Mouse (Mus musculus): Measurements from ENCODE around the gene Fbxo27. TPM values are rescaled to one million over a fixed set of nuclear protein-coding genes. Genes with fewer than 3 reads are reported as not detected.

The Fbxo27 gene
- total RNA-seq, 1 experiment: 5.8 TPM

DNA sequence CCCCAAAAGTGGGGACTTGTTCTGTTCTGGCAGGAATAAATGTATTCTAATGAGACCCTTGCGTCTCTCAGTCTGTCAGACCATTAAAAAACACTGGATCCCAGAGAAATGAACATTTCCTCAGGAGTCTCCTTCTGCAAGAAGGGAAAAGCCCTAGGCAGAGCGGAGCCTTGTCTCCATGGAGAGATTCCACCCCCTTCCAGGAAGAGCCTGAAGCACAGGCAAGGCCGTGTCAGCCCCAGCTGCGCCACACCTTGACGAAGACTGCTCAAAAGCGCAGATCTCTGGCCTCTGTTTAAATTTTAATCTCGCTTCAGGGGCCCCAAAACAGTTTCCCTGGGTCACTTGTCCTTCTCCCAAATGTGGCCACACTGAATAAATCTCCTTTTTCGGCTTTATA, 15.0 kb upstream of the Fbxo27 start:
- TF ChIP-seq MAFK (IDR thresholded peaks at IDR 0.05; ENCODE audit: insufficient read depth, low read depth, low read length) (no peak), ZC3H11A (IDR thresholded peaks at IDR 0.05; ENCODE audit: borderline replicate concordance, low read depth, low read length) (no peak), CHD2 (IDR thresholded peaks at IDR 0.05; ENCODE audit: low read depth, low read length) (no peak), HCFC1 (IDR thresholded peaks at IDR 0.05; ENCODE audit: borderline replicate concordance, insufficient read depth, low read length) (no peak), ZNF384 (IDR thresholded peaks at IDR 0.05; ENCODE audit: low read depth, low read length) (no peak)
- Histone ChIP-seq H3K9me3 (ENCODE audit: control insufficient read depth, insufficient read depth, low read depth, low read length) (no peaks in the 10 kb centered on the region), H3K4me1 (ENCODE audit: control insufficient read depth in 2 of 2, insufficient read depth in 2 of 2, low read length in 2 of 2, poor library complexity in 1 of 2) (peaks cover 6 to 21% of the 10 kb centered on the region in 2 experiments), H3K4me3 (ENCODE audit: insufficient read depth in 1 of 2, low read depth in 1 of 2, low read length in 2 of 2, poor library complexity in 1 of 2, severe bottlenecking in 1 of 2) (no peak overlapping the region), H3K36me3 (ENCODE audit: control insufficient read depth, insufficient read depth, low read length, poor library complexity, severe bottlenecking) (no peaks in the 10 kb centered on the region), H3K27ac (ENCODE audit: insufficient read depth, low read depth, low read length, poor library complexity, severe bottlenecking) (peak overlapping the region; percentile 88), H3K9ac (ENCODE audit: insufficient read depth, low read depth, low read length, poor library complexity, severe bottlenecking) (no peak overlapping the region)
- in situ Hi-C loops (cut with MboI; ENCODE audit: low sequenced_read_pairs in 2 of 2, unreplicated experiment in 2 of 2): no loop called here
- no peak for DNase-seq (ENCODE audit: low read depth, low spot score)

- Histone ChIP-seq H3K4me1 (ENCODE audit: control insufficient read depth in 2 of 2, insufficient read depth in 2 of 2, low read length in 2 of 2, poor library complexity in 1 of 2) (peaks cover 2 to 8% of the 10 kb centered on the region in 2 experiments; a peak in 3 of 4 replicates), H3K4me3 (ENCODE audit: insufficient read depth in 1 of 2, low read depth in 1 of 2, low read length in 2 of 2, poor library complexity in 1 of 2, severe bottlenecking in 1 of 2) (no peak overlapping the region), H3K27ac (ENCODE audit: insufficient read depth, low read depth, low read length, poor library complexity, severe bottlenecking) (no peak overlapping the region), H3K9ac (ENCODE audit: insufficient read depth, low read depth, low read length, poor library complexity, severe bottlenecking) (no peak overlapping the region), H3K9me3 (ENCODE audit: control insufficient read depth, insufficient read depth, low read depth, low read length) (no peaks in the 10 kb centered on the region), H3K36me3 (ENCODE audit: control insufficient read depth, insufficient read depth, low read length, poor library complexity, severe bottlenecking) (no peaks in the 10 kb centered on the region)
- no peak for DNase-seq (ENCODE audit: low read depth, low spot score)
- in situ Hi-C loops (cut with MboI; ENCODE audit: low sequenced_read_pairs in 2 of 2, unreplicated experiment in 2 of 2): no loop called here
- no peak for TF ChIP-seq ZNF384 (IDR thresholded peaks at IDR 0.05; ENCODE audit: low read depth, low read length)
- no peak for TF ChIP-seq ZC3H11A (IDR thresholded peaks at IDR 0.05; ENCODE audit: borderline replicate concordance, low read depth, low read length)
- TF ChIP-seq HCFC1 (IDR thresholded peaks at IDR 0.05; ENCODE audit: borderline replicate concordance, insufficient read depth, low read length): no peak
- TF ChIP-seq MAFK (IDR thresholded peaks at IDR 0.05; ENCODE audit: insufficient read depth, low read depth, low read length): no peak
- TF ChIP-seq CHD2 (IDR thresholded peaks at IDR 0.05; ENCODE audit: low read depth, low read length): no peak
These were observed 1.6 kb upstream of the Fbxo27 start for GRCm38 (mm10) chr7:28691075-28691474.

GRCm38 (mm10) chr7:28693321-28693966, 795 bp downstream of the Fbxo27 start:
- Histone ChIP-seq H3K9ac (ENCODE audit: insufficient read depth, low read depth, low read length, poor library complexity, severe bottlenecking) (peak overlapping the region; percentile 81), H3K27ac (ENCODE audit: insufficient read depth, low read depth, low read length, poor library complexity, severe bottlenecking) (peak overlapping the region; percentile 16), H3K4me3 (ENCODE audit: insufficient read depth in 1 of 2, low read depth in 1 of 2, low read length in 2 of 2, poor library complexity in 1 of 2, severe bottlenecking in 1 of 2) (peak overlapping the region; percentile 69 to 75), H3K4me1 (ENCODE audit: control insufficient read depth in 2 of 2, insufficient read depth in 2 of 2, low read length in 2 of 2, poor library complexity in 1 of 2) (peaks cover 2 to 8% of the 10 kb centered on the region in 2 experiments; a peak in 3 of 4 replicates), H3K9me3 (ENCODE audit: control insufficient read depth, insufficient read depth, low read depth, low read length) (no peaks in the 10 kb centered on the region), H3K36me3 (ENCODE audit: control insufficient read depth, insufficient read depth, low read length, poor library complexity, severe bottlenecking) (no peaks in the 10 kb centered on the region; the same call in 1 of the 2 replicates)
- TF ChIP-seq CHD2 (IDR thresholded peaks at IDR 0.05; ENCODE audit: low read depth, low read length) (no peak), MAFK (IDR thresholded peaks at IDR 0.05; ENCODE audit: insufficient read depth, low read depth, low read length) (no peak), ZC3H11A (IDR thresholded peaks at IDR 0.05; ENCODE audit: borderline replicate concordance, low read depth, low read length) (no peak)
- DNase-seq (ENCODE audit: low read depth, low spot score): peak; percentile 100
- in situ Hi-C loops (cut with MboI; ENCODE audit: low sequenced_read_pairs in 2 of 2, unreplicated experiment in 2 of 2): no loop called here

DNA sequence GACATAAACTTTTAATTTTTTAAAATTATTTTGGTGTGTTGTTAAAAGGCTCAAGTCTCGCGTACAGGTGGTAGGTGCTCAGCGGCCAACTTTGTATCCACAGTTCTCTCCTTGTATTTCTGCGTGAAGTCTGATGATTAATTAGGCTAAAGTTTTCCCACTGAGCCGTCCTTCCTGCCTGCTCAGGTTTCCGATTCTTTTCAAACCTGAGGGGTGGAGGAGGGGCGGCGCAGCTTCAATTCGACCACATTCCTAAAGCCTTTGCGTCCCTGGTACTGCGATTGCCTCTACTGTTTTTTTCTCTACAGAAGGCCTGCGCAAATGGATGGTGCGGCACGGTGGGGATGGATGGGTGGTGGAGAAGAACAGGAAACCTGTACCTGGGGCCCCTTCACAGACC, 1.8 kb downstream of the Fbxo27 start:
- in situ Hi-C loops (cut with MboI; ENCODE audit: low sequenced_read_pairs in 2 of 2, unreplicated experiment in 2 of 2): no loop called here
- TF ChIP-seq ZNF384 (IDR thresholded peaks at IDR 0.05; ENCODE audit: low read depth, low read length) (peak; percentile 87), MAFK (IDR thresholded peaks at IDR 0.05; ENCODE audit: insufficient read depth, low read depth, low read length) (no peak), CHD2 (IDR thresholded peaks at IDR 0.05; ENCODE audit: low read depth, low read length) (0 out of 2 replicates have a peak, but pooled peaks have one; percentile 48), HCFC1 (IDR thresholded peaks at IDR 0.05; ENCODE audit: borderline replicate concordance, insufficient read depth, low read length) (no peak; the same call in 1 of the 2 replicates), ZC3H11A (IDR thresholded peaks at IDR 0.05; ENCODE audit: borderline replicate concordance, low read depth, low read length) (no peak)
- Histone ChIP-seq H3K4me3 (ENCODE audit: insufficient read depth in 1 of 2, low read depth in 1 of 2, low read length in 2 of 2, poor library complexity in 1 of 2, severe bottlenecking in 1 of 2) (peak overlapping the region; percentile 46 to 49), H3K9ac (ENCODE audit: insufficient read depth, low read depth, low read length, poor library complexity, severe bottlenecking) (peak overlapping the region; percentile 22; the same call in 1 of the 2 replicates), H3K27ac (ENCODE audit: insufficient read depth, low read depth, low read length, poor library complexity, severe bottlenecking) (peak overlapping the region; percentile 72), H3K36me3 (ENCODE audit: control insufficient read depth, insufficient read depth, low read length, poor library complexity, severe bottlenecking) (no peaks in the 10 kb centered on the region; the same call in 1 of the 2 replicates), H3K9me3 (ENCODE audit: control insufficient read depth, insufficient read depth, low read depth, low read length) (no peaks in the 10 kb centered on the region), H3K4me1 (ENCODE audit: control insufficient read depth in 2 of 2, insufficient read depth in 2 of 2, low read length in 2 of 2, poor library complexity in 1 of 2) (peaks cover 2 to 8% of the 10 kb centered on the region in 2 experiments; a peak in 3 of 4 replicates)
- DNase-seq (ENCODE audit: low read depth, low spot score): no peak

Data from ES-E14 (cell line).